Mouse (Mus musculus): Measurements from ENCODE around the gene Ints2. TPM values are rescaled to one million over a fixed set of nuclear protein-coding genes. Genes with fewer than 3 reads are reported as not detected.
"Not testable (repeated sequence)": the region's sequence is repeated elsewhere in the genome, so short reads cannot be mapped to it uniquely, and the experiment has no call there.

Ints2 gene
- total RNA-seq, 2 experiments from 2014 or later, result 5.1 to 6.2 TPM

GRCm38 (mm10) chr11:86199733-86200132, 57.6 kb downstream of the Ints2 start:
- DNase-seq, result no peak
- intact Hi-C loops (cut with DNase I), result loop anchor here (10.0 kb wide), 1 partner anchor 155 kb away; the partner anchor contains the start of gene Med13

GRCm38 (mm10) chr11:86185224-86185623, 72.2 kb downstream of the Ints2 start:
- DNase-seq; intact Hi-C loops (cut with DNase I): not testable (repeated sequence)

GRCm38 (mm10) chr11:86175833-86176232, 81.5 kb downstream of the Ints2 start:
- intact Hi-C loops (cut with DNase I), result loop anchor here (10.0 kb wide), 2 partner anchors 111 to 661 kb away; no protein-coding TSS in a partner anchor
- no peak for DNase-seq

- intact Hi-C loops (cut with DNase I), result loop anchor here (5.0 to 10.0 kb wide), 5 partner anchors 109 to 659 kb away; no protein-coding TSS in a partner anchor
- peak; percentile 61 to 78 for DNase-seq
These were observed 83.2 kb downstream of the Ints2 start for GRCm38 (mm10) chr11:86174173-86174572.

- no peak for DNase-seq
- intact Hi-C loops (cut with DNase I), result loop anchor here (5.0 to 10.0 kb wide), 5 partner anchors 106 to 656 kb away; no protein-coding TSS in a partner anchor
These were observed 86.6 kb downstream of the Ints2 start for GRCm38 (mm10) chr11:86170743-86171142.

Other genes with a start within 250 kb of the Ints2 start
- 1 to 10 TPM in 1 of 2 experiments, under 1 TPM in 1; 0.76 to 1.4 TPM for gene Brip1, start 56.4 kb downstream of the Ints2 start, total RNA-seq (2021)
- gene Med13, start 100.0 kb upstream of the Ints2 start, total RNA-seq (2021), result 10 to 100 TPM; 45.8 to 52.9 TPM
- gene Rnft1, start 227.1 kb upstream of the Ints2 start, total RNA-seq (2021), result 10 to 100 TPM; 25.2 to 28.6 TPM